Mouse (Mus musculus): ENCODE measurements around the gene Trim2. TPM values are rescaled to one million over a fixed set of nuclear protein-coding genes. Genes with fewer than 3 reads are reported as not detected.

Gene Trim2
- polyA plus RNA-seq, 1 experiment from 2014 or later: 8.0 TPM

DNA sequence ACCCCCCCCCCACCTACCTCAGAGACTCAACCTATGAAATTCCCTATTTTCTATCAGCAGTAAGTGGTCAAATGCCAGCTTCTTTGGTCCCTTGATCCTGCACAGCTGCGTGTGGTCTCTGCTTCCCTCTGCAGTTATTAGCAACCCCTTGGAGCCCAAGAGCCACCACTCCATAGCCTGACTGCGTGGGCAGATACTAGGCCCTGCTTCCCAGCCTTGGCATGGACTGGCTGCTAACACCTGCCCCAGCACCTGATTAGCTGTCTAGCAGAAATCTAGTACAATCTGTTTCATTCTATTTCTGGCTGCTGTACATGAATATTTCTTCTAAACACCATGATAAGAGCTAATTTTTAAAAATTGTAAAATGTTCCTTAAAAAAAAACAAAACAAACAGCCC lies 10.0 kb downstream of the Trim2 start:
- Histone ChIP-seq H3K27me3 (ENCODE audit: insufficient read depth, poor library complexity, severe bottlenecking) (0 out of 2 replicates have a peak, but pooled peaks cover 4% of the 10 kb centered on the region), H3K27ac (no peak overlapping the region), H3K4me1 (no peaks in the 10 kb centered on the region), H3K4me3 (no peak overlapping the region), H3K9me3 (no peaks in the 10 kb centered on the region), H3K36me3 (no peaks in the 10 kb centered on the region)
- no peak for DNase-seq (ENCODE audit: low spot score)
- WGBS: 70% methylated on average over 2 of the region's 2 CpGs

- Histone ChIP-seq H3K4me3 (no peak overlapping the region), H3K9me3 (no peaks in the 10 kb centered on the region), H3K4me1 (no peaks in the 10 kb centered on the region), H3K36me3 (no peaks in the 10 kb centered on the region), H3K27me3 (ENCODE audit: insufficient read depth, poor library complexity, severe bottlenecking) (0 out of 2 replicates have a peak, but pooled peaks cover 4% of the 10 kb centered on the region), H3K27ac (no peak overlapping the region)
- no peak for DNase-seq (ENCODE audit: low spot score)
- WGBS: 79% methylated on average over 9 of the region's 9 CpGs
Measured at GRCm38 (mm10) chr3:84294734-84295133, 11.9 kb downstream of the Trim2 start.

DNA sequence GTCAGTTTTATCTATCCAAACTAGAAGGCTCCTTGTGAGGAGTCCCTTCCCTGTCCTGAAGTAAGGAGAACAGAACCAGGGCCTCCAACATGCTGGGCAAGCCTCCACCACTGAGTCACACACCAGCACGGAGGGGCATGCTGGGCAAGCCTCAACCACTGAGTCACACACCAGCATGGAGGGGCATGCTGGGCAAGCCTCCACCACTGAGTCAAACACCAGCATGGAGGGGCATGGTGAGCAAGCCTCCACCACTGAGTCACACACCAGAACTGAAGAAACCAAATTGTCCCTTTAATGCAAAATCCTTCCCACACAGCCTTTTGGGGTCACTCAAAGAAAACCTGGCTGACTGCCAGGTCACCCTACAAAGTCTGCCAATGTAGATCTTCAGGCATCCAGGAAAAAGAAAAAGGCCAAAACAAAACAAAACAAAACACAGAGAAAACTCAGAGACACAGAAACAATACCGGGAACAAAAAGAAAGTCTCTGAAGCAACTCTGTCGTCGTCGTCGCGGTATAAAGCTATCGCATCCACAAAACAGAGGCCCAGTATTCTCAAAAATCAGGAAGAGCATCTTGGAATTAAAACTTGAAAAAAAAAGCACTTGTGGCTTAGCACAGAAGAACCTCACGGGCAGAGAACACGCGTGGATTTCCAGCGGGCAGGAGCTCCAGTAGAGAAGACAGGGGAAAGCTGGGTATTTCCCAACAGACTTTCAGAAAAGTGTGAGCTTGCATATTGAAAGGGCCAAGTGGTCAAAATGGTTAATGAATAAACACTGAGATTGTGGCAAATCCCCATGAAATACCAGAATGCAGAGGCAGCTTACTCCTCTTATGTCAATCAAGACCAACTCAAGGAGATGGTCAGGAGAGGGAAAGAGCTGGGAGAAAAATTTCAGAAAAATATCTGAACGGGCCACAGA lies 12.7 kb downstream of the Trim2 start:
- Histone ChIP-seq H3K36me3 (no peaks in the 10 kb centered on the region), H3K4me3 (no peak overlapping the region), H3K4me1 (no peaks in the 10 kb centered on the region), H3K27ac (no peak overlapping the region), H3K27me3 (ENCODE audit: insufficient read depth, poor library complexity, severe bottlenecking) (0 out of 2 replicates have a peak, but pooled peaks cover 4% of the 10 kb centered on the region), H3K9me3 (no peaks in the 10 kb centered on the region)
- no peak for DNase-seq (ENCODE audit: low spot score)
- 81% methylated on average over 13 of the region's 13 CpGs for WGBS

DNA sequence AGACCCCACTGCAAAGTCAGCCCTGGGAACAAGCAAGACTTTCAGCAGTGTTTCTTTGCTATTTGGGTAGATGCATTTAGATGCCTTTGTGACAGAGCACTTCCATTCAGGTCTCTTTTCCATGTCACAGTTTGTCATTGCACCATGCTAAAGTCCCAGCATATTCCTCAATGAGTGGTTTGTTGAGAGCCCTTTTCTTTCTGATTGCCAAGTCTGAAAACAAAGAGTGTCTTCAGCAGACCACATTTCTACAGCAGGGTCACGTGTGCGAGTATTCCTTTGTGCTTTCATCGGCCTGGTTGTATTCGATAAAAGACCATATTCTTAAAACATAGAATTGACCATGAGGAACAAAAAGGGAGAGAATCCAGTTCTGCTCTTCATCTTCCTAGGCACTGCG lies 14.4 kb downstream of the Trim2 start:
- H3K9me3 ChIP-seq: no peaks in the 10 kb centered on the region
- H3K4me3 ChIP-seq: no peak overlapping the region
- no peak overlapping the region for H3K27ac ChIP-seq
- no peaks in the 10 kb centered on the region for H3K4me1 ChIP-seq
- H3K36me3 ChIP-seq: no peaks in the 10 kb centered on the region
- 0 out of 2 replicates have a peak, but pooled peaks cover 4% of the 10 kb centered on the region for H3K27me3 ChIP-seq (ENCODE audit: insufficient read depth, poor library complexity, severe bottlenecking)
- 84% methylated on average over 5 of the region's 5 CpGs for WGBS
- DNase-seq (ENCODE audit: low spot score): no peak

GRCm38 (mm10) chr3:84288931-84289330 lies 17.7 kb downstream of the Trim2 start:
- H3K27ac ChIP-seq: no peak overlapping the region
- no peak for DNase-seq (ENCODE audit: low spot score)
- no peak overlapping the region for H3K4me3 ChIP-seq
- 76% methylated on average over 4 of the region's 4 CpGs for WGBS
- 0 out of 2 replicates have a peak, but pooled peaks cover 24% of the 10 kb centered on the region for H3K27me3 ChIP-seq (ENCODE audit: insufficient read depth, poor library complexity, severe bottlenecking)
- H3K36me3 ChIP-seq: no peaks in the 10 kb centered on the region
- H3K9me3 ChIP-seq: no peaks in the 10 kb centered on the region
- H3K4me1 ChIP-seq: peaks cover 8% of the 10 kb centered on the region; the same call in 1 of the 2 replicates

GRCm38 (mm10) chr3:84287256-84287655 lies 19.4 kb downstream of the Trim2 start:
- Histone ChIP-seq H3K4me1 (peaks cover 22% of the 10 kb centered on the region), H3K27ac (no peak overlapping the region), H3K27me3 (ENCODE audit: insufficient read depth, poor library complexity, severe bottlenecking) (0 out of 2 replicates have a peak, but pooled peaks cover 21% of the 10 kb centered on the region), H3K4me3 (no peak overlapping the region), H3K36me3 (no peaks in the 10 kb centered on the region), H3K9me3 (no peaks in the 10 kb centered on the region)
- no peak for DNase-seq (ENCODE audit: low spot score)
- WGBS: 75% methylated on average over 3 of the region's 3 CpGs

DNA sequence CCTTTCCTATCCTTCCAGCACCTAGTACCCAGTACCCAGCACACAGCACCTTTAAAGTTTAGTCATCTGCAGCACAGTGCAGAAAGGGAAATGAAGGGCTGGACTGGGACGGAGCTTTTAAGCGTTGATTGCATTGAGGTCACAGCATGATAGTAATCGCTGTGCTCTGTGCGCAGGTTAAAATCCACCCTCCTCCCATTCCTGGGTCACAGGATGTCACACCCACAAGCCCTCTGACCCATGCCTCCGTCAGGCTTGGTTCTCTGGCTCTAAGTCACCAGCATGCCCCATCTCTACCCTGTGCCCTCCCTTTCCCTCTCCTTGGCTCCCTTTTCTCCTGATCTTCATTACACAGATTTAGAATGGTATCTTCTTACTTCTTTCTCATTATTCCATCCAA lies 20.4 kb downstream of the Trim2 start:
- 83% methylated on average over 5 of the region's 5 CpGs for WGBS
- no peak overlapping the region for H3K4me3 ChIP-seq
- 0 out of 2 replicates have a peak, but pooled peaks cover 21% of the 10 kb centered on the region for H3K27me3 ChIP-seq (ENCODE audit: insufficient read depth, poor library complexity, severe bottlenecking)
- DNase-seq (ENCODE audit: low spot score): no peak
- H3K36me3 ChIP-seq: no peaks in the 10 kb centered on the region
- H3K9me3 ChIP-seq: no peaks in the 10 kb centered on the region
- no peak overlapping the region for H3K27ac ChIP-seq
- peaks cover 31% of the 10 kb centered on the region for H3K4me1 ChIP-seq

DNA sequence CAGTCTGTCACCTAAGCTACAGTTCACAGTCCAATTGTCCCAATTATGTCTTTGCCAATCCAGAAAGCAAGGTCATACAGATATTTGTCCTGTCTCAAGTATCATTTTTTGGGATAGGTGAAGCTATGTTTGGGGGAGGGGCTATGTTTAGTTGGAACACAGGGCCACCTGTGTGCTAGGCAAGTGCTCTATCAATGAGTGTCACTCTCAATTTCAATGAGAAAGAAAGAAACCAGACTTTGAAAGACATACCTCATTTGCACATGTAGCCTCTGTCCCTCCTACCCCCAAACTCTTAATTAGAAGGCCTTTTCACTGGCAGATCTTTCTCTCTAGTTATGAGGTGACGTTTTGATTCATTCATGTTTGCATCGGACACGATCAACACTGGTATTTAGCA lies 21.9 kb downstream of the Trim2 start:
- no peak overlapping the region for H3K27ac ChIP-seq
- H3K27me3 ChIP-seq (ENCODE audit: insufficient read depth, poor library complexity, severe bottlenecking): 0 out of 2 replicates have a peak, but pooled peaks cover 28% of the 10 kb centered on the region
- H3K9me3 ChIP-seq: no peaks in the 10 kb centered on the region
- H3K4me1 ChIP-seq: peaks cover 31% of the 10 kb centered on the region
- no peak for DNase-seq (ENCODE audit: low spot score)
- no peaks in the 10 kb centered on the region for H3K36me3 ChIP-seq
- no peak overlapping the region for H3K4me3 ChIP-seq
- WGBS: 82% methylated on average over 3 of the region's 3 CpGs

DNA sequence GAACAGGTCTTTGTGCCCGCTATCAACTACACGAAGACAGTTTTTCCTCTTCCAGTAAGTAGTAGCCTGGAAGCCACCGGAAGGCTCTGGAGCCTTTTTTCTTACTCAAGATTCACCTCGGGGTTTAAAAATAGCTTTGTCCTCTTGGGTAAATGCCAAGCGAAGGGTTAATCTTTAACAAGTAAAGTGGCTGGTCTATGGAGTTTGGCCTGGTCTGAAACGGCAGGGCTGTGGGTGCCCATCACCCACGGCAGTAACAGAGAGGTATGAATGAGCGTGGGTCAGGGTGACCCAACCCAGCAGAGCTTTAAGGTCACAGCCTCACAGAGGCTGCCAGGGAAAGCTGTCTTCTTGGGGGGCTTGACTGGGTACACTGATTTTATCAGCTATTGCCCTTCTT lies 23.2 kb downstream of the Trim2 start:
- H3K4me1 ChIP-seq: peaks cover 31% of the 10 kb centered on the region
- 0 out of 2 replicates have a peak, but pooled peaks cover 28% of the 10 kb centered on the region for H3K27me3 ChIP-seq (ENCODE audit: insufficient read depth, poor library complexity, severe bottlenecking)
- no peaks in the 10 kb centered on the region for H3K36me3 ChIP-seq
- H3K27ac ChIP-seq: no peak overlapping the region
- H3K4me3 ChIP-seq: no peak overlapping the region
- 50% methylated on average over 8 of the region's 8 CpGs for WGBS
- DNase-seq (ENCODE audit: low spot score): no peak
- H3K9me3 ChIP-seq: no peaks in the 10 kb centered on the region

- H3K4me3 ChIP-seq: peak overlapping the region; percentile 17; the same call in 1 of the 2 replicates
- no peaks in the 10 kb centered on the region for H3K9me3 ChIP-seq
- no peak for DNase-seq (ENCODE audit: low spot score)
- H3K27me3 ChIP-seq (ENCODE audit: insufficient read depth, poor library complexity, severe bottlenecking): 0 out of 2 replicates have a peak, but pooled peaks cover 25% of the 10 kb centered on the region
- H3K27ac ChIP-seq: peak overlapping the region; percentile 33; the same call in 1 of the 2 replicates
- H3K4me1 ChIP-seq: peaks cover 31% of the 10 kb centered on the region
- WGBS: 38% methylated on average over 10 of the region's 10 CpGs
- H3K36me3 ChIP-seq: no peaks in the 10 kb centered on the region
Measured at GRCm38 (mm10) chr3:84281936-84282371, 24.7 kb downstream of the Trim2 start.

DNA sequence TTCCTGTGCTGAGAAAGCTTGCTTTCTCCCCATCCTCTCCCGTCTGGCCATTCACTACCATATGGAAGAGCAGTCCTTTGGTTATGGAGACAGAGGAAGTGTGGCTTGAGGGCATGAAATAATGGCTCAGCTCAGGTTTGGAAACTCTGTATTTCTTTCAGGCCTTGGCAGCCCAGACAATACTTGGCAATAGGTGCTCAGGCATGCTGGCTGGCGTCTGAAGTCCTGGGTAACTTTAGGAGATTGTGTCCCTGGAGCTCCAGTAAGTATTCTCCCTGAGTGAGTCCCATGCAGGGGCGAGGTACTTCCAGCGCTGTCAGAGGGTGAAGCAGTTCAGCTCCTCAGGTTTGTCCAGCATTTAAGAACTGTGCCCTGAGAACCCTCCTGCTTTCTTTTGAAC lies 27.9 kb downstream of the Trim2 start:
- DNase-seq (ENCODE audit: low spot score): no peak
- 71% methylated on average over 4 of the region's 4 CpGs for WGBS
- Histone ChIP-seq H3K4me1 (peaks cover 22% of the 10 kb centered on the region), H3K9me3 (no peaks in the 10 kb centered on the region), H3K36me3 (no peaks in the 10 kb centered on the region), H3K27me3 (ENCODE audit: insufficient read depth, poor library complexity, severe bottlenecking) (0 out of 2 replicates have a peak, but pooled peaks cover 7% of the 10 kb centered on the region), H3K27ac (no peak overlapping the region), H3K4me3 (no peak overlapping the region)

DNA sequence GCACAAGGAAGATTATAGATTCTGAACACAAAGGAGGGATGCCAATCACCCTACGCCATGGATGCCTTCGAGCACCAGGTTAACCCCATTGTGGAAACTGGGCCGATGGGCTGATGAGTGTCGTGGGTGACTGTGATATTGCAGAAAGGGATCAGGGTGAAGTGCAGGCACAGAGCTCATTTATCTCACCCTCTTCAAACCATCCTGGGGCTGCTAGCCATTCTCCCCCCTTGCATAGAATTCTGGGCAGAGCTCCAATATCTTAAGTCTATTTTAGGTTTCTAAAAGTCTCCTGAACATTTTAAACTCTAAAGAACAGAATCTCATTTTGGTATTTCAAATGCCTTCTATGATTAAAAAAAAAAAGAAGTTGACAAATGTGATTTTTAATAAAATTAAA lies 31.6 kb downstream of the Trim2 start:
- Histone ChIP-seq H3K27ac (no peak overlapping the region), H3K4me1 (peaks cover 18% of the 10 kb centered on the region), H3K27me3 (ENCODE audit: insufficient read depth, poor library complexity, severe bottlenecking) (0 out of 2 replicates have a peak, but pooled peaks cover 4% of the 10 kb centered on the region), H3K4me3 (no peak overlapping the region), H3K36me3 (no peaks in the 10 kb centered on the region), H3K9me3 (no peaks in the 10 kb centered on the region)
- DNase-seq (ENCODE audit: low spot score): no peak
- WGBS: 59% methylated on average over 4 of the region's 4 CpGs

DNA sequence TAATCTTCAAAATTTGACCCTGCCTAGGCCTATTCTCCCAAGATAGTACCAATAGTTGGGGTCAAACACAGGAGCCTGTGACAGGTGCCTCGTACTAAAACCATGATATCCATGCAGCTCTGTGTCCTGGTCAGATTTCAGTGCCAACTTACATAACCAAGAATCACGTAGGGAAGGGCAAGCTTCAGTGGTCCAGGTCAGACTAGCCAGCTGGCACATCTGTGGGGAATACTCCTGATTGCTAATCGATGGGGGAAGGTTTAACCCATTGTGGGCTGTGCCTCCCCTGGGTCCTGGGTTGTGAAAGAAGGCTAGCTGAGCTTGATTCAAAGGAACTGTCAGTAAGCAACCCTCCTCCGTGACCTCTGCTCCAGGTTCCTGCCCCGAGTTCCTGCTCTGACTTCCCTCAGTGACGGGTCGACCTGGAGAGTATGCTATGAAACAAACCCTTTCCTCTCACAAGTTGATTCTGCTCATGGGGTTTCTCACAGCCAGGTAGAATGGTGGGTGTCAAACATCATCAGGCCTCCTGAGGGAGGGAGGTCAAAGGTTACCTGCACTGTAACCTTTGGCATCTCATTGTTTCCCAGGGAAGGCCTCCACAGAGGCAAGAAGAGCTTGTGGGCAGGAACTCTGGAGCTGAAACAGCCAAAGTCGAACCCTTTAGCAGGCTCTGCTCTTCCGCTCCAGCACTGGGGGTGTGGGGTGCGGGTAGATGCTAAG lies 34.2 kb downstream of the Trim2 start:
- Histone ChIP-seq H3K27me3 (ENCODE audit: insufficient read depth, poor library complexity, severe bottlenecking) (peaks cover 12% of the 10 kb centered on the region; the same call in 1 of the 2 replicates), H3K4me1 (peaks cover 25% of the 10 kb centered on the region), H3K27ac (no peak overlapping the region), H3K9me3 (no peaks in the 10 kb centered on the region), H3K36me3 (no peaks in the 10 kb centered on the region), H3K4me3 (no peak overlapping the region)
- WGBS: 87% methylated on average over 10 of the region's 10 CpGs
- DNase-seq (ENCODE audit: low spot score): no peak

Data from heart, embryonic 10.5 days (tissue).